Mouse (Mus musculus) heart, adult 8-10 months (tissue): ENCODE measurements around the gene Mroh7. TPM values are rescaled to one million over a fixed set of nuclear protein-coding genes. Genes with fewer than 3 reads are reported as not detected.

Experiments used
- DNase-seq: peaks from one replicate; pipeline ENCODE4 v3.0.0; 2022; ENCODE audit warnings: low spot score
- total RNA-seq, 4 experiments: library from RNA; stranded (reverse); gene quantifications; 2 replicates each; pipeline ENCODE4 v1.2.4; 2022

Gene Mroh7
- total RNA-seq, 4 experiments from 2014 or later, result 0.25 to 1.7 (median 0.40) TPM

DNA sequence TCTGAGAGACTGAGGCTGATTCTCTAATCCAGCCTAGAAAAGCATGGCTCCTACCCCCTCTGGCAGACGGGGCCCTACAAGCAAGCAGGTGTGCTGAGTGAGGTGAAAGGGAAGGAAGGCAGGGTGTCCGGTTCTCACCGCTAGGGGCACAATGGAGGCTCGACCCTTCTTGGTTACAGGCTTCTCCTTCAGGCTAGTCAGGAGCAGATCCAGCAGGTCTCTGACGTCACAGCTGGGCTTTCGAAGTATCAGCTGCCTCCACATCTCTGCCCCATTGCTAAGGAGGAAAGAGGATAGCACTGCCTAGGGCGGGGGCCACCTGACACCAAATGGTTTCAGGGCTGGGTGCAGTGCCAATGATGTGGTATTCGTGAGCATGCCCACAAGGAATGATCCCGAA, 30.7 kb downstream of the Mroh7 start:
- DNase-seq, result no peak

DNA sequence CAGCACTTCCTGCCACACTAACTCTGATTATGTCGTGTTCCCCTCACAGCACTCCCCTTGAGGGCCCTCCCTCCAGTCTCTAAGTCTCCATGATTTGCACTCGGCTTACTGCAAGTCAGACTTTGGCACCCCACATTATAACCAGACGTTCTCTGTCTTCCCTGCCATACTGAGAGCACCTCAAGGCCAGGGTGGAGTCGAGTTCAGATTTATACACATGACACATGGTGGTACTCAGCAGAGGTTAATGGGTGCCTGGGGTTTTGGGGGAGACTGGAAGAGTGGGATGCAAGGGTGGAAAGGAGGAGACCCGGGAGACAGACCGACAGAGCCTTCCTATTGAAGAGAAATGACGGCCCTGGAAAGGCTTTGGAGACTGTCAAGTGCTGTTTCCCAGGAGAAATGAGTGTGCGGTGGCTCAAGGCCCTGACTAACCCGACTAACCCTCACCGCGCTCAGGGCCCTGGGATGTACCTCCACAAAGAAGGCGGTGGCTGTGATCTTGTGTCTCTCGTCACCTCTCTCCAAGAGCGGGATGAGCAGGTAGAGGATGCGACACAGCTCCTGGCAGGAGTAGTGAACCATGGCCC, 36.8 kb downstream of the Mroh7 start:
- DNase-seq, result no peak

DNA sequence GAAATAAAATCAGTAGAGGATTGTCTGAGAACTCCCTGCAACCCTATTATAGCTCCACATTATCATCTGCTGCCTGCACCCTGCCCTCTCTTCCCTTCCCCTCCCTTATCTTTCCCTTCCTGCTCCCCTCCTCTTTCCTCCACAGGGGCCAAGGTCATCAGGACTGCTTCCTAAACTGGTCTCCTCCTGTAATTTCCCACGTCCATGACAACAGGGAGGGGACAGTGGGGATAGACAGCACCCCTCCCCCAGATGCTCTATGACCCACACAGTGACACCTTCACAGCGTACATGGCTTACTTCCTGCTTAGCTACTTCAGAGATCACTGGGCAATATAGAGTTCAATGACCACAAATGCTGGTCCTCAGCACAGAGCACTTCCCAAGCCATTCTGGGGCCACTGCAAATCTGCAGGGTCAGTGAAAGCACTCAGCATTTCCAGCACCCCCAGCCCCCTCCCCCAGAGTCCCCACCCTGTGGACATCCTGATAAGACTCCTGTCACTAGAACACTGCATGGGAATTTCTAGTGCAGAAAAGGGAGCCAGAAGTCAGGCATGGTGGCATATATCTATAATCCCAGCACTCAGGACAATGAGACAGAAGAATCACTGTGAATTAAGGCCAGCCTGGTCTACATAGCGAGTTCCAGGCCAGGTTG, 42.0 kb downstream of the Mroh7 start:
- DNase-seq, result no peak

DNA sequence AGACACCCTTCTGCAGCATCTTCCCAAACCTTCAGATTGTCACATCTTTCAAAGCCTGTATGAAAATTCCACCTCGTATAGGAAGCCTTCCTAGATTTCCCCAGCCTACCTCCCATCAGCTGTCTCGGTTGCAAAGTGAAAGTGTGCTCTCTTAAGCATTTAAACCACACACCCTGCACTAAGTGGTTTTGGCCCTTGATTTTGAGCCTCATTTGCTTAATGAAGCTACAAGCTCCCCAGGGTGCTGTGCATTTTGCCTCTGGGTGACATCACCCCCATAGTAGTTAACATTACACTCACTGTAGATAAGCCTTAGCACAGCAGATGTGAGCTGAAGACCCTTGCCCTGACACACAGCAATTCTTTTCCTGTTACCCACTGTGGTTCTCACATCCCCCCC, 49.8 kb downstream of the Mroh7 start:
- no peak for DNase-seq

DNA sequence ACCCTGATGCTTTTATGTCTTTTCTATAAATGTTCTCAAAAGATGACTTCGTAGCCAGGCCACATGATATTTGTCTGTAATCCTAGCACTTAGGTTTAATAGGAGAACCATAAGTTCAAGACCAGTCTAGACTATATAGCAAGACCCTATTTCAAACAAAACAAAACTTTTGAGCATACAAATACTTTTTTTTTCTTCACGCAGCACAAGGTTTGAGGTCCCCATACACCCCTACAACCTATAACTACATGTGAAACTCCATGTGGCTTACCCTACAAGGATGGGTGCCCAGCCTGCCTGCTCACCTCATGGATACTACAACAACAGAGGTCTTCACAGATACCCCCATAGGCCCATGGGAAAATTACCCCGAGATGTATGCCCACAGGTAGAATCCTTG, 51.6 kb downstream of the Mroh7 start:
- DNase-seq, result no peak

DNA sequence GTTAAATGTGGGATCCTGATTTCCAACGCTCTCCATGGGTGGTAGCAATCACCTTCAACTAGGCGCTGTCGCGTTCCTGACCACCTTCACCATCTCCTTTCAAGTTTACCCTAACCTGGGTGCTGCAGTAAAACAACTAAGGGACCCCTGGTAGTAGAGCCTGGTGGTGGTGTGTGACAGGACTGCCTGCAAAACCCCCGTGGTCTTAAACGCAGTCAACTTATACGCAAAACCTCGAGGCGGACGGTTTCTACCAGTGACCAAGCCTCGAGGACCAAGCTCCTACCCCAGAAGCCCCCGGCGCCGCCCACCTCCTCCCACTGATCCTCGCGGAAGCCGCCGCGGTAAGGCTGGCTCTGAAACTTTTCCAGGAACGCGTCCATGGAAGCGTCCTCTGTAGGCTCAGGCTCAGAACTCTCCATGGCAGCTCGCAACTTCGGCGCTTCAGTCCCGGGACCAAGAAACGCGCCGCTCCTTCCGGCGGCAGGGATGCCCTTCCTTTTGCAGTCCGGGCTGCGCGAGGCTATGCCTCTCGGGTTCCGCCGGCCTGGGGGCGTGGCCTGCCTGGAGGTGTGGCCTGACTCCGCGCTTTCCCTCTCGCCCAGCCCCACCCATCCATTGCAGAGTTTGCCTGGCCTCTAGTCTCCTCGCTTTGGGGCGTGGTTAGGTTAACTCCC, 52.1 kb downstream of the Mroh7 start, which contains the start of gene Ttc4:
Ttc4 (minus strand) TSS at position 503 of the 677 bp plus-strand sequence.
- peak; percentile 81 for DNase-seq

DNA sequence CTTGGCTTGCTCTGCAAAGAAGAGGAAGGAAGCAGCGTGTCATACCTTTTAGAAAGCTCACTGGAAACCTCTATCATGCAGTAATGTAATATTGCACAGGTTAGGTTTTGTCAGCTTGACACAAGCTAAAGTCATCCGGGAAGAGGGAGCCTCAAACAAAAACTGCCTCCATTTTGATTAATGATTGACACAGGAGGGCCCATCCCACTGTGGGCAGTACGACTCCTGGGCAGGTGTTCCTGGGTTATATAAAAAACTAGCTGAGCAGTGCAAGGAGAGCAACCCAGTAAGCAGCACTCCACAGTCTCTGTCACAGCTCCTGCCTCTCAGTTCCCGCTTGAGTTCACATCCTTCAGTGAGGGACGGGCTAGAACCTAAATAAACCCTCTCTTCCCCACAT, 54.0 kb downstream of the Mroh7 start:
- no peak for DNase-seq

DNA sequence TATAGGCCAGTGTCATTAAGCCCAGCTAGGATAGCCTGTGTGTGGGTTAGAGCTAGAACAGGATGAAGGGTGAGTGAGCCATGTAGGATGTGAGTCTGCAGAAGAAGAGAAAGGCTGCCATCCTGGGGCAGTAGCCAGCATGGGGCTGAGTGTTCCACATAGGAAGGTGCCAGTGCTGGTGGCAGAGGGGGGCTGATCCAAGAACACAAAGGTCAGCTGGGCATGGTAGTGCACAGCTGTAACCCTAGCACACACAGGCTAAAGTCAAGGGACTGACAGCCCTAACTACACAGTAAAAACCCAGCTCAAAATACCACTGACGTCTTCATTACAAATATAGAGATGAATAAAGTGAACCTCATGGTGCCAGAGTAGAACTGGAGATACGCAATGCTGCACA, 64.2 kb downstream of the Mroh7 start:
- no peak for DNase-seq

DNA sequence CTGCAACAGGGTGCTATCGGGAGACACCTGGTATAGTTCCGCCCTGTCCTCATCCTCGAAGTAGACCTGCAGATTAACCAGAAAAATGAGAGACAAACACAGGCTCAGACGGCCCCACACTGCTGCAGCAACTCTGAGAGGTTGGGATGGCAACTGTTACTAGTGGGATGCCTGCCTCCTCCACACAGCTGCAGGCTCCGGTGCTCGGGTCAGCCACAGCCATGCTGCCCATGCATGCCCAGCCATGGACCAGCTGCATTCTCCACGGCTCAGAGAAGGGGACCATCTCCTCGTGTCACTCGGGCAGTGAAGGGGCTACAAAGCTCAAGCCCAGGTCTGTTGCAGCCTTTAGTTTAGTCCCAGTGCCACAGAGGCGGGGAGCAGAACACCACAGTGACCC, 65.1 kb downstream of the Mroh7 start:
- DNase-seq, result no peak

DNA sequence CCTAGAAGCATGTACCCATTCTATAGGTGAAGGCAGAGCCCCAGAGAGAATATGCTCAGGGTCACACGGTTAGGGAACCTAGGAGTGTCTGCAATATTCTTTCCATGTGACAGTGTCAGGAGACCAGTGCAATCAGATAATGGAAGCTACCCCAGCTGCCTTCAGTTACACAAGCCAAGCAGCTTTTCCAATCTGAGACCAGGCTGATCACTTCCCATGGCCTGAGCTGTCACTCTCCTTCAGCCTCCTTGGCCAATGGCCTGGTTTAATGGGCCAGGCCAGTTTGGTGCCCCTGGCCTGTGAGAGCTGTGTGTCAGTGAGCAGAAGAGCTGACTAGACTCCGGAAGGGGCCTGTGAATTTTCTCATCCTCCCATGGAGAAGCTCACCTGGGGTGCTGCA, 65.5 kb downstream of the Mroh7 start:
- no peak for DNase-seq

DNA sequence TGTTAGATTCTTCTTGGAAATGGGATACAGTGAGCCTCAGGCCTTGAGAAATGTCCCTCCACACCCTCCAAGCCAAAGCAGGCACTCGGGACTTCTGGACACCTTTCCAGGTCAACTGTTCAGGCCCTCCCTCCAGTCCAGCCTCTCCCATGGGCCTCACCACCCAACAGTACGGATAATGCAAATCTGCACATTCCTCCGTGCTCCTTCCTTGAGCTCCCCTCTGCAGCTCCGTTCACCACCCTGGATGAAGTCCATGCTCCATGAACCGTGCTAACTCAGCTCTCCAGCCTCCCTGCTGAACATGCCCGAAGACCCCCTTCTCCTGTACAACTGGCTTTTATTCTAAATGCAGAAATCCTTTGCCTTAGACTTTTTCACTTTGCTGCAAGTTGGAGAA, 66.0 kb downstream of the Mroh7 start:
- DNase-seq, result no peak

DNA sequence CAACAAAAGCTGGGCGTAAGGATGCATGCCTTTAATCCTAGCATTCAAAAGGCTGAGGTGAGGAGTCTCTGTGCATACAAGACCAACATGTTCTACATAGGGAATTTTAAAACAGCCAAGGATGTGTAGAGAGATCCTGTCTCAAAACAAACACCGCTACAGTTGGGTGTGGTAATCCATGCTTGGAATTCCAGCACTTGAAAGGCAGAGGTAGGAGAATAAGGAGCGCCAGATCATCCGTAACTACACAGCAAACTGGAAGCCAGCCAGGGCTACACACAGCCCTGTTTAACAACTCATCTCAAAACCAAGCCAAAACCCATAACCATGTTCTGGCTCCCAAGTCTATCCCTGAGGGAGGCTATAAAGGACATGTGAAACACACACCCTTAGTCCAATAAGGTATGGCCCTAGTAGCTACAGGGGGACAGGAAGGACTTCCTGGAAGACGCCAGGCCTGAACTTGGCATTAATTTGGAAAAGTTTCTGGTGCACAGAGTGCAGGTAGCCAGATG, 66.7 kb downstream of the Mroh7 start:
- DNase-seq, result no peak

DNA sequence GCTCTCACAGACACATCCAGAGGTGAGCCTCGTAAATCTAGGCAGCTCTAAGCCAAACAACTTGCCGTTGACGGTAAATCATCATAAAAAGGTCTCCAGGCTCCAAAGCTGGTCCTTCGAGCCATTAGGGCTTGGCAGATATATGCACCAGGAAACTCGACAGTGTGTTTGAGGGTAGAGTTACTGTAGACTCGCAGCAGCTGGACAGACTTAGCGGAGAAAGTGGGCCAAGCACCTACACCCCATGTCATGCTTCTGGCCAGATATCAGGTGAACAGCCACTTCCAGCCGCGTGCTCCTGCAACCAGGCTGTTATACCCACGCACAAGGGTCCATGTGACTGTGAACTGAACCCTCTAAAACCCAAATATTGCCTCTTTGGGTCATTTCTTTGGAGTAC, 75.0 kb downstream of the Mroh7 start:
- no peak for DNase-seq

DNA sequence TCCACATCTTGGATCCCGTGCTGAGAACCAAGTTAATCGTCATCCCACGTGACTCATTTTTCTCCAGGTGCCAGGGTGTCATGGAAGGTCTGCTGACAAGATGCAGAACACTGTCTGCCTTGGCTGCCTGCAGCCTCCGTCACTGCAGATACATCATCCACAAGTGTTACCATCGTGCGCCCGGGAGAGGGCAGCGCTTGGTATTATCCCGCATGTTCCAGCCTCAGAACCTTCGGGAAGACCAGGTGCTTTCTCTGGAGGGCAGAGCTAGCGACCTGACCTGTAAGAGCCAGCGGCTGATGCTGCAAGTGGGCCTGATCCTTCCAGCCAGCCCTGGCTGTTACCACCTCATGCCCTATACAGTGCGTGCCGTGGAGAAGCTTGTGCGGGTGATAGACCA, 77.7 kb downstream of the Mroh7 start:
- no peak for DNase-seq

DNA sequence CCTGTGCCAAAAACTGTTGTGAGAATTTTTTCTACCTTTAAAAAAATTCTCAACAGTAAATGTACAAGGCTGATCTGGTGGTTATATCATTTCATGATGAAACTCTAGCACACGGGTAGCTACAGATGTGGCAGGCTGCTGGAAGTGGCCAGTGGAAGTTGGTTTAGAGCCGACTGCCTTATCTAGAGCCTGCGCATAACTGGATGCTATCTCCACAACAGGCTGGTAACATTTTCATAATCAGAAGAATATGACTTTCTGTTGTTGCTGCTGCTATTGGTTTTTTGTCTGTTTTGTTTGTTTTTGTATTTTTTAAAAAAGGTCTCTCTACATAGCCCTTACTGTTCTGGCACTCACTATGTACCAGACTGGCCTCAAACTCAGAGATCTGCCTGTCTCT, 78.2 kb downstream of the Mroh7 start:
- no peak for DNase-seq

DNA sequence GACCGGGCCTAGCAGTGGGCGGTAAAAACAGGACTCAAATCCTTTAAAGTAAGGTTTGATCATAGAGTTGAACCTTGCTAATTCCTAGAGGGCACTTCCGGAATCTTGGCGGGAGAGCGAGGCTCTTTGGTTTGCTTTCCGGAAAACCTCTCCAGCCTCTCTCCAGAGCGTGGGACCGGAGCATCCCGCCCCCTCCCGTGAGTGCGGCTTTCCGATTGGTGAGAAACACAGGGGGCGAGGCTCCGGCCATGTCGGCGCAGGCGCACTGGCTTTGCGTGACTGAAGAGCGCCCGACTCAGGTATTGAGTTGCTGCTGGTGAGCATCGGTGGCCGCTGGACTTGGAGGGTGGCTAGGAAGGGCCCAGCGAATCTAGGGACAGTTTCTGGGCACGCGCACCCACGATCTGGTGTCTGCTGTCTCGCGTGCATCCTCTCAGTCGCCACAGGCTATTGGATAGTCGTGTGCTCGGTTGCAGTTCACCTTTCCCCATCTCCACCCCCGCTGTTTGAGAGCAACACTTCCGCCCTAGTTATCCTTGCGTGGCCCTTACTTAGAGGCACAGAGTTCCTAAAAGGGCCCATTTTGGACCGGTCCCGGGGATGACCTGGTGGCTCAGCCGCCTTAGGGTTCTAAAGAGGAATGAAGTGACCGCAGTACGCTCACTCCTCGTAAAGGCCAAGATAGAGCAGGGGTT, 79.7 kb downstream of the Mroh7 start, which contains the start of gene Pars2:
Pars2 (plus strand) TSS at position 237 of the 695 bp plus-strand sequence.
- DNase-seq, result peak; percentile 97

DNA sequence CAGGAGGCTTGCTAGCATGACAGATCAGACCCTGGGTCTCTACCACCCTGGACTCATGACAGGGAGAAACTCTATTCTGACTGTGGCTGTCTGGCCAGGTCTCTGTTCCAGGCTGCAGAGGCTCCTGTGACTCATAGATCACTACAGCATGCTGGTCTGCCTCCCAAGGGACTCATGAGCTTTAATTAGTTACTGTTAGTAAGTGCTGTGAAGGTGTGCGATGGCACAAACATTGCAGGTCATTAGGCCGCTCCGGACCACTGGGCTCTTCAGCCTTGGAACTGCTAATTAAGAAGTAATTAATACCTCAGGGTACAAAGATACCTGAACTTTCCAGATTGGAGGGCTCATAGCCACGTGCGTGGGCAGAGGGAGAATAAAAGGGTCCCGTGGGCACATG, 83.6 kb downstream of the Mroh7 start:
- no peak for DNase-seq

DNA sequence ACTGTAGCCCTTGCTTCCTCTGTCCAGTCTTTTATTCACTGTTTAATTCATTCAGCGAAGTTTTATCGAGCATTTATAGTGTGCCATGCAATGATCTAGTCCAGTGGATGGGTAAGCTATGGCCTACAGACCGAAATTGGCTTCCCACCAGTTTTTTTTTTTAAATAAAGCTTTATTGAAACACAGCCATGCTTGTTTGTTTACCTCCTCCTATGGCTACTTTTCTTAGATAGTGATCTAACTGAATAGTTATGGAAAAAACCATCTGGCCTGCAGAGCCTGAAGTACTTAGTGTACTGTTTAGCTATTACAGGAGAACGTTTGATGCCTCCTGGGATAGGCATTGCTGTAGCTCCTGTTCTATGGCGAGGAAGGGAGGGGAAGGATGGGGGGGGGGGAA, 84.9 kb downstream of the Mroh7 start:
- DNase-seq, result no peak

DNA sequence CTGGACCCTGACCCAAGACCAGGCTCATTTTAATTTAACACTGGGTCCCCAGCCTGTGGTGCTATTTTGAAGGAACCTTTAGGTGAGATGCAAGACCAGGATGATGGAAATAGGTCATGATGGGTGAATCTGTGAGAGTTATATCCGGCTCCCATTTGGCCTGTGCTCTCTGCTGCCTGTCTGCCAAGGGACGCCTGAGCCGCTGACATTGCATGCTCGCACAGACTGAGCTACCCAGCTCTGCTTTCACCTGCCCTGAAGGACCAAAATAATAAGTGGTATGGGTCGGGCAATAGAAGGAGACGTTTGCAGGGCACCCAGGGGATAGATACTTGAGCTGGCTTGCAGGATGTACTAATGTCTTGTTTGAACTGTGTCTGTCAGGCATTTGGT, 86.5 kb downstream of the Mroh7 start:
- DNase-seq, result no peak

DNA sequence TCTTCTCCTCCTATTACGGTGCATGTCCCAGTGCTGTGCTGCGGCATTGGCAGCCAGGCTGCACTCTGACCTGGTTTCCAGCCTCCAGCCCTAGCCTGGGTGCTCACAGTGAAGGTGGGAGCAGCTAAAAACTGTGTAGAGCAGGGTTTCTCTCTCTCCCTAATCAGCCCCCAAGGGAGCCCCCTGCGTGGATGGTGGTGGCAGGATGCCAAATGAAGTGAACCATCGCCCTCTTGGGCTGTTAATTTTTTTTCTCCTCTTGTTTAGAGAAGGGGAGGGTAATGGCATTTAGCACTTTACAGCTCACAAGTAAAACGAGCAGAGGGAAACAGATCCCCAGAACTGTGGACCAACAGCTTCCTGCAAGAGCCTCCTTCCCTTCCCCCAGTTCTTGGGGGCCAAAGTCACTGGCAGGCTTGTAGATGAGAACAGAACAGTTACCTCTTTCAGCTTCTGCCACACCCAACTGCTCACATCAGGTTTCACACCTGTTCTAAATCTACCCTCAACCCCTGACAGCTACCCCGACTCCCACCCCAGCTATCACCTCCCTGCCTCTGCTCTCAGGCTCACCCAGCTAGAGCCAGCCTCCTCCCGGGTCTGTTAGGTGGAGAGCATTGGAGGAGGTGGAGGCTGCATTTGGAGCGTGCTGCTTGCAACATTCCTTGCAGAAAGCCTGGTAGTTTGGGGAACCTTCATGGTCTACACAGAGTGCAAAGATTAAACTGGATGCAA, 87.1 kb downstream of the Mroh7 start:
- DNase-seq, result no peak

DNA sequence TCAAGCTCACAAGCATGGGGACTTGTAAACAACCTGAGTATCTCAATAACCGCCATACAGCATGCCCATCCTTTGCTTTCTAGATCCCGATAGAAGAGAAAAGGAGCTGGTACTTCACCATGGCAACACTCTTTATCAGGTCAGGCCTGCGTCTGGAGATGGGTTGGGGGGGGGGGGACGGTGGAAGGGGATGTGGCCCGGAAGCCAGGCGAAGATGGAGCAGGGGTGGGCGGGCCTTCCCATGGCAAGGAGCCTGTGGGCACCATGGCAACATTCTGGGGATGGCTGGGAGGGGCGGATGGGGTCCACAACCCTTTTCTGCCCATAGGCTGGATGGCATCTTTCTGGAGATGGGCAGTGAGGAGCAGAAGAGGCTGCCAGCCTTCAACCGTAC, 96.6 kb downstream of the Mroh7 start:
- DNase-seq, result no peak
